Mouse (Mus musculus) induced T-regulatory cell, adult 2 months (primary cell): Measurements from ENCODE around the gene Hs3st2.
"Not testable (repeated sequence)": the region's sequence is repeated elsewhere in the genome, so short reads cannot be mapped to it uniquely, and the experiment has no call there.

ENCODE experiments used
- DNase-seq: peaks from one replicate; pipeline ENCODE4 v3.0.0-alpha.2; 2012; ENCODE audit warnings: low read depth

Gene Hs3st2

GRCm38 (mm10) chr7:121391225-121391983 lies at the start of gene Hs3st2:
TSS of gene Hs3st2 (plus strand) at chr7:121391859.
- DNase-seq, result no peak

- DNase-seq, result no peak
Observed at GRCm38 (mm10) chr7:121348284-121348963, 43.2 kb upstream of the Hs3st2 start.

GRCm38 (mm10) chr7:121351688-121352087 lies 40.0 kb upstream of the Hs3st2 start:
- no peak for DNase-seq

- DNase-seq, result not testable (repeated sequence)
Observed at GRCm38 (mm10) chr7:121361448-121361847, 30.2 kb upstream of the Hs3st2 start.

GRCm38 (mm10) chr7:121365584-121365983 lies 26.1 kb upstream of the Hs3st2 start:
- DNase-seq, result no peak

- DNase-seq, result no peak
Observed at GRCm38 (mm10) chr7:121367185-121367584, 24.5 kb upstream of the Hs3st2 start.

- no peak for DNase-seq
Observed at GRCm38 (mm10) chr7:121371990-121372389, 19.7 kb upstream of the Hs3st2 start.

- DNase-seq, result no peak
Observed at GRCm38 (mm10) chr7:121375456-121375855, 16.2 kb upstream of the Hs3st2 start.

GRCm38 (mm10) chr7:121378942-121379341 lies 12.7 kb upstream of the Hs3st2 start:
- no peak for DNase-seq

GRCm38 (mm10) chr7:121391984-121392739 lies 503 bp downstream of the Hs3st2 start:
- DNase-seq, result no peak

GRCm38 (mm10) chr7:121392740-121392993 lies 1.0 kb downstream of the Hs3st2 start:
- DNase-seq, result no peak

GRCm38 (mm10) chr7:121393884-121394283 lies 2.2 kb downstream of the Hs3st2 start:
- DNase-seq, result no peak

GRCm38 (mm10) chr7:121394875-121395274 lies 3.2 kb downstream of the Hs3st2 start:
- DNase-seq, result no peak

- no peak for DNase-seq
Observed at GRCm38 (mm10) chr7:121410716-121411506, 19.3 kb downstream of the Hs3st2 start.

- no peak for DNase-seq
Observed at GRCm38 (mm10) chr7:121411507-121411898, 19.8 kb downstream of the Hs3st2 start.

- DNase-seq, result no peak
Observed at GRCm38 (mm10) chr7:121436884-121437283, 45.2 kb downstream of the Hs3st2 start.

GRCm38 (mm10) chr7:121441186-121441585 lies 49.5 kb downstream of the Hs3st2 start:
- no peak for DNase-seq

GRCm38 (mm10) chr7:121444336-121444735 lies 52.7 kb downstream of the Hs3st2 start:
- no peak for DNase-seq

GRCm38 (mm10) chr7:121446281-121446680 lies 54.6 kb downstream of the Hs3st2 start:
- DNase-seq, result no peak

GRCm38 (mm10) chr7:121450951-121451843 lies 59.5 kb downstream of the Hs3st2 start:
- DNase-seq, result no peak

GRCm38 (mm10) chr7:121456716-121457115 lies 65.1 kb downstream of the Hs3st2 start:
- DNase-seq, result no peak
